Mouse (Mus musculus): ENCODE data around the gene Klhdc1. TPM values are rescaled to one million over a fixed set of nuclear protein-coding genes. Genes with fewer than 3 reads are reported as not detected.

Gene Klhdc1
- 10 to 100 TPM; 20.4 to 22.5 TPM for total RNA-seq (2021)
- long read RNA-seq, experiment 1, transcript Klhdc1-201 (13 exons, 2,620 nt), result major isoform, 17 of 24 reads
- long read RNA-seq, experiment 1, partial matches to known transcripts, result 1 of 24 reads
- long read RNA-seq, experiment 1, other reads (novel, unspliced or antisense), result 2 of 24 reads
- long read RNA-seq, experiment 2, transcript Klhdc1-201 (13 exons, 2,620 nt), result major isoform, 9 of 17 reads
- long read RNA-seq, experiment 2, partial matches to known transcripts, result 0 of 17 reads
- long read RNA-seq, experiment 2, other reads (novel, unspliced or antisense), result 7 of 17 reads

GRCm38 (mm10) chr12:69240876-69241275, at the start of gene Klhdc1:
Gene Klhdc1, plus strand, starts transcription at chr12:69241176.
- peak within 1 kb of the TSS; percentile 61 for H3K4me3 ChIP-seq
- DNase-seq (ENCODE audit: extremely low spot score in 1 of 2, low spot score in 2 of 2), result no peak
- intact Hi-C loops (cut with DNase I), result loop anchor here (2.0 to 5.0 kb wide), 2 partner anchors 44 to 56 kb away; partner anchors contain the start of genes Dnaaf2, Gm49383 and Klhdc2
- no peak for TF ChIP-seq CTCF (IDR thresholded peaks at IDR 0.05)
- peak within 1 kb of the TSS; percentile 97 for H3K27ac ChIP-seq

- Histone ChIP-seq H3K4me3 (no peak overlapping the region), H3K27ac (no peak overlapping the region)
- intact Hi-C loops (cut with DNase I), result no loop called here
- TF ChIP-seq CTCF (IDR thresholded peaks at IDR 0.05), result no peak
- no peak for DNase-seq (ENCODE audit: extremely low spot score in 1 of 2, low spot score in 2 of 2)
Observed at GRCm38 (mm10) chr12:69191396-69191795, 49.6 kb upstream of the Klhdc1 start.

DNA sequence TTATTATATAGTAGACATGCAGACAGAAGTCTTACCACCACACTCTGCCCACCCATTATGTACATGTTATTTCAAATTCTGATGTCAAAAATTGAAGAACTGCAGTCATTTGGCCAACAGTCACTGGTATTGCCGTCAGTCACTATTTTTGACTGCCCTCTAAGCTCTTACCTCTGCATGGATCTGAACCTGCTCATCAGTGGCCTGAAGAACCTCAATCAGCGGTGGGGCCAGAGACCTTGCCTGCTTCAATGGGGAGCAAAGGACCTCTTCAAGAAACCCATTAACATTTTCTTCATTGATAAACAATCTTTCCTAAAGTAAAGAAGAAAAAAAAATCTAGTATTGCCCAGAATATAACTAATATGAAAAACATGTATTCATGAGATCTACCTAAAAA, 48.3 kb upstream of the Klhdc1 start:
- DNase-seq (ENCODE audit: extremely low spot score in 1 of 2, low spot score in 2 of 2), result no peak
- TF ChIP-seq CTCF (IDR thresholded peaks at IDR 0.05), result no peak
- no peak overlapping the region for H3K27ac ChIP-seq
- intact Hi-C loops (cut with DNase I), result no loop called here
- no peak overlapping the region for H3K4me3 ChIP-seq

GRCm38 (mm10) chr12:69196444-69197377, 44.3 kb upstream of the Klhdc1 start, which contains the start of gene Gm49383:
Gene Gm49383, minus strand, starts transcription at chr12:69197104.
- peak; percentile 72 to 74 for DNase-seq (ENCODE audit: extremely low spot score in 1 of 2, low spot score in 2 of 2)
- no peak; the same call in 1 of the 2 replicates for TF ChIP-seq CTCF (IDR thresholded peaks at IDR 0.05)
- peak within 1 kb of the TSS; percentile 93 for H3K4me3 ChIP-seq
- intact Hi-C loops (cut with DNase I), result loop anchor here (1.0 to 5.0 kb wide), 3 partner anchors 37 to 100 kb away; partner anchors contain the start of genes Klhdc1, Klhdc2 and Rps29
- peak within 1 kb of the TSS; percentile 96 for H3K27ac ChIP-seq

GRCm38 (mm10) chr12:69197378-69198163, 43.4 kb upstream of the Klhdc1 start:
- peak overlapping the region; percentile 93 for H3K4me3 ChIP-seq
- TF ChIP-seq CTCF (IDR thresholded peaks at IDR 0.05), result no peak
- H3K27ac ChIP-seq, result peak overlapping the region; percentile 96
- DNase-seq (ENCODE audit: extremely low spot score in 1 of 2, low spot score in 2 of 2), result peak; percentile 45 to 59
- intact Hi-C loops (cut with DNase I), result loop anchor here (1.0 to 5.0 kb wide), 3 partner anchors 38 to 99 kb away; partner anchors contain the start of genes Klhdc1, Klhdc2 and Rps29

DNA sequence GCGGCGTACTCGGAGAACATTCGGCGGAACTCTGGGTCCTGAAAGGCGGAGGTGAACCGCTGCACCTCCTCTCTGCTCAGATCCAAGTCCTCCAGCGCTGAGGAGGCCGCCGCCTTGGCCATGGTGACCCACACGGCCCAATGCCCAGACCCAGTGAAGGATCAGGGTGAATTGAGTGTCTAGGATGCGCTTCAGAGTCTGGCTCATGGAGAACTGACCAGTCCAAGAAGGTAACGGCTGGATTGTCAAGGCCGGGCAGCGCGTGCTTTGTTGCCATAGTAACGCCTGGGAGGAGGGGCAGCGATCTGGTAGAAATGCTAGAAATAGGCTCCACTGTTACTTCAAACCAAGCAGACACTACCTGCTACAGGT, 42.8 kb upstream of the Klhdc1 start, which contains the start of gene Dnaaf2:
Gene Dnaaf2, minus strand, starts transcription at position 266 of the 372 bp plus-strand sequence.
- intact Hi-C loops (cut with DNase I), result loop anchor here (5.0 kb wide), 1 partner anchor 44 kb away; the partner anchor contains the start of gene Klhdc1

GRCm38 (mm10) chr12:69198985-69199384, 42.0 kb upstream of the Klhdc1 start:
- Histone ChIP-seq H3K27ac (no peak overlapping the region), H3K4me3 (no peak overlapping the region)
- DNase-seq (ENCODE audit: extremely low spot score in 1 of 2, low spot score in 2 of 2), result no peak
- TF ChIP-seq CTCF (IDR thresholded peaks at IDR 0.05), result no peak
- intact Hi-C loops (cut with DNase I), result loop anchor here (5.0 kb wide), 1 partner anchor 43 kb away; the partner anchor contains the start of gene Klhdc1

More for the DNA sequence above, 42.8 kb upstream of the Klhdc1 start, which contains the start of gene Dnaaf2:
- Histone ChIP-seq H3K27ac (peak within 1 kb of the TSS; percentile 96), H3K4me3 (peak within 1 kb of the TSS; percentile 93)
- DNase-seq (ENCODE audit: extremely low spot score in 1 of 2, low spot score in 2 of 2), result peak in 1 of 2 experiments; percentile 66
- no peak for TF ChIP-seq CTCF (IDR thresholded peaks at IDR 0.05)

DNA sequence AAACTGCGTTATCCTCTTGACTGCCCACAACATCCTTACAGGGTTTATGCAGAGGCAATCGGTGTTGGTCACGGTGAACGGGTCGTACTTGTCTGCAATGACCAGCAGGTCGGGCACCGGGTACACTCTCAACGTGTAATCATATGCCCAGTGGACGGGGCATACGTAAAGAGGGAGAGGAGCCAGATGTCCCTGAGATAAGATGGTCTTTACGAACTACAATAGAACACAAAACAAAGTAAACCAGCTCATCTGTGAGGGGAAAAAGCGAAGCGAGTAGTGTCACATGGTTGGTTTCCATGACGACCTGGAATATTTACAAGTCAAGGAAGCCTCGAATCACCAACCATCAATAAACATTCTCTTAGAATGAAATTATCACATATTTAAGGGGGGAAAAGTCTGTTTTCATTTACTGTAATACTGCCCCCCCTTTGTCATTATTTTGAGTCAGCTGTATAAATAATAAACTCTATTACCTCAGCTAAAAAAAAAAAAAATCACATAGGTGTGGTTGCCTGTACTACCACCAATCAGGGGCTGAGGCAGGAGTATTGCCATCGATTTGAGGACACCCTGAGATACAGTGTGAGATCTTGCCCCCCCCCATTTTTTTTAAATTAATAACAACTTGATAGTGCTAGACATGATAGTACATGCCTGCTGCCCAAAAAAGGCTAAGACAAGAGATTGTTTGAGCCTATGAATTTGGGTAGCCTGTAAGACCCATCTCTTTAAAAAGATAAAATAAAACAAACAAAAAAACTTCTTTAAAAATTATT, 36.7 kb upstream of the Klhdc1 start, which contains the start of gene Gm49384:
Gene Gm49384, minus strand, starts transcription at position 216 of the 782 bp plus-strand sequence.
- no peak within 1 kb of the TSS for H3K4me3 ChIP-seq
- no peak within 1 kb of the TSS for H3K27ac ChIP-seq
- no peak for DNase-seq (ENCODE audit: extremely low spot score in 1 of 2, low spot score in 2 of 2)
- no peak for TF ChIP-seq CTCF (IDR thresholded peaks at IDR 0.05)
- intact Hi-C loops (cut with DNase I), result no loop called here

GRCm38 (mm10) chr12:69207396-69207795, 33.6 kb upstream of the Klhdc1 start:
- Histone ChIP-seq H3K27ac (no peak overlapping the region), H3K4me3 (no peak overlapping the region)
- intact Hi-C loops (cut with DNase I), result no loop called here
- no peak for DNase-seq (ENCODE audit: extremely low spot score in 1 of 2, low spot score in 2 of 2)
- no peak for TF ChIP-seq CTCF (IDR thresholded peaks at IDR 0.05)

DNA sequence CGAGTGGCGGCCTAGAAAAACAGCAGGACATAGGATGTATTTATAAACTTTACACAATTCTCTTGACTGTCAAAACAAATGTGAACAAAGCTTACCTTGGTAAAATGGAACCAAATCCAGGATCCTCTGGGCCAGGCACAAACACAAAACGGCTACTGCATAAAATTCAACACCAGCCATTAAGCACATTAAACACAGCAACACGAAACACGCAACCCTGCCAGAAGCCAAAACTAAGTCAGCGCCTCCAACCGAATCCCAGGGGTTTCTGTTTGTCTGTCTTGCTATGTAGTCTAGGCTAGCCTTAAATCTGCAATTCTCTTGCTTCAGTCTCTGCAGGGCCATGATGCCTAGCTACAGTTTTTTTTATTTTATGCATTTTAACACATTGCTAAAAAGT, 33.0 kb upstream of the Klhdc1 start:
- no peak for TF ChIP-seq CTCF (IDR thresholded peaks at IDR 0.05)
- intact Hi-C loops (cut with DNase I), result no loop called here
- no peak for DNase-seq (ENCODE audit: extremely low spot score in 1 of 2, low spot score in 2 of 2)
- no peak overlapping the region for H3K27ac ChIP-seq
- H3K4me3 ChIP-seq, result no peak overlapping the region

Data from left cerebral cortex, adult 2 months (tissue).